Mouse (Mus musculus): ENCODE results near the gene Pias1.
"Not testable (repeated sequence)": the region's sequence is repeated elsewhere in the genome, so short reads cannot be mapped to it uniquely, and the experiment has no call there.

Pias1 gene

DNA sequence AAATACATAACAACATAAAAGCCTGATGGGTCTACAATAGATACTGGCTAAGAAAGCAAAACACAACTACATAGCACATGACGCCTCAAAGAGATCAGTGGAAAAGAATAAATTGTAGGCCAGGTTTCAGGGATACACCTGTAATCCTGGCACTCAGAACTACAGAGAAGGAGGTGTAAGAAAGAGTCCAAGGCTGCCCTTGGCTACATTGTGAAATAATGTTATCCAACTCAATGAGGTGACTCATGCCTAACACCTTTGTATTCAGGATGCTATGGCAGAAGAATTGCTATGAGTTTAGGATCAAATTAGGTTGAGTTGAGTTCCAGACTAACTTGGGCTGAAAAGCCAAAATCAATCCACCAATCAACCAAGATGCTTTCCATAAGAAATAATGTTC is 43.7 kb downstream of the Pias1 start:
- DNase-seq (ENCODE audit: extremely low spot score): no peak

DNA sequence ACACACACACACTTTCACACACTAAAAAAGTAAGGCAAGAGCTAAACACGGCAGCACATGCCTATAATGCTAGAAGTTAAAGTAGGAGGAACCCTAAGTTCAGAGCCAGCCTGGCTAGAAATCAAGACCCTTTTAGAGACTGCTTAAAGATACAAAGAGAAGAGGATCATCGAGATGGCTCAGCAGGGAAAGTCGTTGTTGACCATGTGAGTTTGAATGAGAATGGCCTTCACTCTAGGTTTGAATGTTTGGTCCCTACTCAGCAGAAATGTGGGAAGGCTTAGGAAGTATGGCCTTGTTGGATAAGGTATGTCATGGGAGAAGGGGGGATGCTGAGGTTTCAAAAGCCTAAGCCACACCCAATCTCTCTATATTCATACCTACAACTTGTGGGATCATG is 46.8 kb downstream of the Pias1 start:
- DNase-seq (ENCODE audit: extremely low spot score): no peak

DNA sequence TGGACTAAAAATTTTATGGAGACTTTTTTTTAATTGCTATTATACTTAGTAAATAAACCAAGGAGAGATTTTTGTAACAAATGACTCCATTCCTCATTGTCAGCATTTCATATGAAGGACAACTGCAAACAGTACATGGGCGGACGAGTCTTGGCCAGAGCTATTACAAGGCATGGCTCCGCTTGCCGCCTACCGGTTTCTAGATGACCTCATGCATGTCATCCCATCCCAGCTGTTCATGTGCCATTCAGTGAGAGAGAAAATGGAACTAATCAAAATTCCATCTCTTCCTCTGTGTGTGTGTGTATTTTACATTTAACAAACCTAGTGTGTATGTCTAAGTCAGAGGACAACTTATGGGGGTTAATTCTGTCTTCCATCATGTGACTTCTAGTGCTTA is 51.9 kb downstream of the Pias1 start:
- no peak for DNase-seq (ENCODE audit: extremely low spot score)

DNA sequence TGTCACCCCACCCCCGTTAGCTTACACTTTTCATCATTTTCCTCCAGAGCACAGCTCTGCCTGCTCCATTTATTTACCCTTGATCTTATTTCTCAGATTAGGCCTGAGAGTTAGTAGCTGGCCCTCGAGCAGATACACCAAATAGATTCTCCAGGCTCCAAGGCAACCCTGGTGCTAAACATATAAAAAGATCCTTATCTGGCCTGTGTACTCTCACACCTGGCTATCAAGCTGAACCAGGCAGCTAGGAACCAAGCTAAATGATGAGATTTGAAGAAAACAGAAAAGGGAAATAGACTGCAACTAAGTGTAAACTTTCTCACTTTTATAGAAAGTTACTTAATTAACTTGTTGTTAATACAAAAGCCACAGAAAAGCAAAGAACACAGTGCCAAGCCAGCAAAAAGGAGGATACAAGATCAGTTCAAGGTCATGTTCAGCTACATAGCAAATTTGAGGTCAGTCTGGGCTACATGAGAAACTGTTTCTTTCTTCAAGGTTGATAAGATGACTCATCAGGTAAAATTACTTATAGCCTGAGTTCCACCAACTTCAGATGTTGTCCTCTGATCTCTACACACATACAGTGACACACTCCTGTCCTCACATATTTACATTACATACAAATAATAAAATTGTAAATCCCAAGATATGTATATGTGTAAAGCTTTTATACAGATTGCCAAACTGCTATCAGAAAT is 52.9 kb downstream of the Pias1 start:
- DNase-seq (ENCODE audit: extremely low spot score): no peak

DNA sequence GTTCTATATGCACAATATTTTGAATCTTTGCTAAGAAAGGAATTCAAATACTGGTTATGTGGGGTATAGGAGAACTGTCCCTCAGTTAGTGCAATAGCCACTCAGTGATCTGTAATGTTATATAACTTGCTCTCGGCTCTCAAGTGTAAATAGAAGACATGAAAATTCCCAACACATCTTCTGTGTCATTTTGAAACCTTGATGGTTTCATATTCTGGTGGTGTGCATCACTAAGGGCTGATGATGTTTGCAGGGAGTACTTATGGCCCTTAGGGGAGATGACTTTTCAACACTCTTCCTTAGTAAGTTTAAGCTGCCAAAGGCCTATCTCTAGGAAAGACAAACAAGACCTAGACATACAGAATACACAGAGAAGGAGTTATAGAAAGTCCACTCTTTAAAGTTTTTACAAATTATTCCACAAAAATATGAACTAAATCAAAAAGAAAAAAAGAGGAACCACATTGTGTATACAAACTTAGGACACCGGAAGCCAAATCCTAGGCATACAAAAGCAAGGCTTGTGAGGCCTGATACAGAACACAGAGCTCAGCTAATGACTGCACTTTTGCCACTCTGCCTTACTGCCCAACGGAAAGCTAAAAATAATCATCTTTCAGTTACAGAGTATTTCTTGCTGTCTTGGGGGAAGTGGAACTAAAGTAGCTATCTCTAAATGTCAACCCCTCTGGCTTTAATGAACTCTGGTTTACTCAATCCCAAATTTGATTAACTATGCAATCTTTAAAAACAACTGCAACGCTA is 55.0 kb downstream of the Pias1 start:
- no peak for DNase-seq (ENCODE audit: extremely low spot score)

DNA sequence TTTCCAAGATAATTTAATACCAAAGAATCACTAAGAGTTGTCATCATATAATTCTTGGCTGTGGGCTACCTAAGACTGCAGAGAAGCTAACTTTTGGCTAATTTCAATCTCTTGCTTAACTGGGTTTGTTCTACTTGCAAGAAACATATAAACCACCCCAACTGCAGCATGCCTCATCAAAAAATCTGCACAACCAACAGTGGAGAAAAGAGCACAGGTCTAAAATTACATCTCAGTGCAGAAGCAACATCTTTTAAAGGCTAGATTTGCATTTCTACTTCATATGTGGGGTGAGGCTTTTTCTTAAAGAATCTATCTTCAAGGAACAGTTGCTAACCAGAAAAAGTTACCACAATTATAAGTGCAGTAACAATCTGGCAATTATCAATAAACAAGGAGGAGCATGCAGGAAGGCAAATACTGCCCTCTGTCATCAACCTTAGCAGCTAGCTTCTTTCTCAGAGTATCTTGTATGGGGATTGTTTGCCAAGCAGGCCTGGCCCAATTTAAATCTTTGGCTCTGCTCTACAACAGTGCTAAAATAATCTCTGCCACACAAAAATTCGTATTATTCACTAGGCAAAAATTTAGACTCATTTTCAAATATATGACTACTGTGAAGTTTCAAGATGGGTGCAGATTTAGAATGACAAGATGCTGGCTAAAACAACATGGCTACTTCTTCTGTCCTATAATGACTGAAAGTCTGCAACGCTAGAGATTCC is 62.7 kb downstream of the Pias1 start:
- no peak for DNase-seq (ENCODE audit: extremely low spot score)

DNA sequence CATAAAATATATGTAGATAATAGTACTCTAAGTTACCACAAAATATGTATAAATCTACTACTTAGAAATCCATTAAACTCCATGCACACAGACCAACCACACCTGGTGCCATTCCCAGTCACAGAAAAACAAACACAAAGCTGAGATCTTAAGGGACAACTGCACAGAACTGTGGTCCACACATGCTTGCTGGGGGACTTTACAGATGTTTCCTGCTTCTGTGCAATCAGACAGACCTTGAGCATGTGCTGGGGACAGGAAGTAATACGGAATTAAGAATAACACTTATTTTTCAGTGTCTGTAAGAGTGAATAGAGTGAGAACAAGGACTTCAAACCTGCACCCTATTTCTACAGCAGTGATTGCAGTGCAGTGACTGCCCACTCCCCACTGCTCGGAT is 66.8 kb downstream of the Pias1 start:
- no peak for DNase-seq (ENCODE audit: extremely low spot score)

DNA sequence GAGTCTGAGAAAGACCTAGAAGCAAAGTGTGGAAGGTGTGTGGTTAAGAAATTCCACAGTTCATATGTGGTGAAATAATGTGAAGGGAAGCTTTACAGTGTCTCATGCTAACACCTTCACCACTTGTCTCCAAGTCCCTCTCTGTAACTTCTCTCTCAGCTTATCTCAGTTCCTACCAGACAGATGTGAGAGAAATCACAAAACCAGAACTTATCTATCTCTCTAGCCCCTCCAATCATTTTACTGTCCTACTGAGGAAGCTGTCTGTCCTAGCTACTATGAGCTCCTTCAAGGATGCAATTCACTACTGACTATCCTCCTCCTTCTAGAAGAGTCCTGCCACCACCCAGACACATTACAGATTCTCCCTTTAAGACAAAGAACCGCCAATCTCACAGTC is 70.7 kb downstream of the Pias1 start:
- DNase-seq (ENCODE audit: extremely low spot score): no peak

DNA sequence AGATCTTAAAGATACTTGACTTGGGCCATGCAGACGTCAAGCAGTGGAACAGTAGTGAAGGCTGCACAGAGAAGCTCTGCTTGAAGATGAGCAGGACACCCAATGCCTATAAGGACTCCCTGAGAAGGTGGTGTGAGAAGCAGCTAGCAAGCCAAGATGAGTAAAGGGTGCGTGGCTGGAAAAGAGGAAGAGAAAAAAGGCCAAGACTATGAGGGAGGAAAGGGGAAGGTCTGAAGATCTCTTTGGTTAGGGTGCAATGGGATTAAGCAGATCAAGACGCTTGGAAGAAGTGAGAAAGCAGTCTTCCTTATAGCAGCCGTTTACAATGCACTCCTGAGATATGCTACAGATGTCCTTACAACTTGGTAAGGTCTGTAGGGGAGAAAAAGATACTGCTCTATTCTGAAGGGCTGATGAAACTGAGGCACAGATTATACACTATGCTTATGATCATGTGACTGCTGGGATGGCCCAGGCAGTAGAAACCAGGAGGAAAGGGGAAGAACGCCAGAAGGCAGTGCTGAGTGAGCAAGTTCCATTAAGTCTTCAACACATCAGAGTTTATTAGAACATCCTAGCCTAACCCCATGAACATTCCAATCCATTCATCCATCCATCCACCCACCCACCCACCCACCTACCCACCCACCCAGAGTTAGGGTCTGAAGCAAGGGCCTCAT is 74.2 kb downstream of the Pias1 start:
- DNase-seq (ENCODE audit: extremely low spot score): no peak

DNA sequence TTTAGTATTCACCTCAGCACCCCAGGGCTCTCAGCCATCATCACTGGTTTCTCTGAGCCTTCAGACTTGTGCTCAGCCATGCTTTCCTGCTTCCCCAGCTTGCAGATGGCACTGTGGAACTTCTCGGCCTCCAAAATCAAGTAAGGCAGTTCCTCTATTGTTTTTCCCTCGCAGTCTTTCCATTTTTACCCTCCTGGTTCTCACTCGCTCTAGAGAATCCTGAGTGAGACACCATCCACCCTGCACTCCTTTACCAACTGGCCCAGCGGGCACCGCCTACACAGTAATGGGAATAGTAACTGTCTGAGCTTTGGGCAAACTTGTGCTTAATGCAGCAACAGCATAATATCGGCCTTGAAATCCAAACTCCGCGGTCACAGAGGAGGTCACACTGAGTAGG is 82.7 kb downstream of the Pias1 start:
- no peak for DNase-seq (ENCODE audit: extremely low spot score)

DNA sequence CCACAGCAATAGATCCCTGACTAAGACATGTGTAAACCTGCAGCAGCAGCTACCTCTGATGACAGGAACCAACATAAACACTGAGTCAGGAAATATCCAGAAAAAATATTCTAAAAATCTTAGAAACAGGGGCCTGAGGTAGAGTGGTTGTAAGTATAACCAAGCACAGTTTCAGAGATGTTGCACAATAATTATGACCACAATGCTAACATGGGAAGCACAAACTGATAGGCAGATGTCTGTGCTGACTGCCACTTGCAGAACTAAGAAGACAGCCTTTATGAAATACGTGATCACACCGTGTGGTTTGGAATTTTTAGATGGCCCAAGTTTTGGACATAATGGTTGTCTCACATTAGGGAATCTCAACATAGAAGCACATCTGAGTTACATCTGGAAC is 83.9 kb downstream of the Pias1 start:
- DNase-seq (ENCODE audit: extremely low spot score): no peak

DNA sequence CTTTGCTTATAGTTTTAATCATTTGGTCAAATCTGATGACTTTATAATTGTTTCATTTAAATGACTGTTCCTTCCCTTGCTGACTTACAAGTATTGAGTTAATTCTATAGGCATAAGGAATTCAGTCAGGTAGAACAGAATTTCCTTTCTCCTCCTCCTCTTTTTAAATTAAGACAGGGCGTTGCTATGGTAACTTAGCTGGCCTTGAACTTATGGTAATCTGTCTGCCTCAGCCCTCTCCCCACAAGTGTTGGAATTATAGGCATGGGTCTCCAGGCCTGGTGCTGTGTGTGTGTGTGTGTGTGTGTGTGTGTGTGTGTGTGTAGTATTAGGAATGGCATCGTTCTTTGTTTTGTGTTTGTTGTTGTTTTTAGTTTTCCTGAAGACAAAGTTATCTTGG is 86.0 kb downstream of the Pias1 start:
- DNase-seq (ENCODE audit: extremely low spot score): no peak

DNA sequence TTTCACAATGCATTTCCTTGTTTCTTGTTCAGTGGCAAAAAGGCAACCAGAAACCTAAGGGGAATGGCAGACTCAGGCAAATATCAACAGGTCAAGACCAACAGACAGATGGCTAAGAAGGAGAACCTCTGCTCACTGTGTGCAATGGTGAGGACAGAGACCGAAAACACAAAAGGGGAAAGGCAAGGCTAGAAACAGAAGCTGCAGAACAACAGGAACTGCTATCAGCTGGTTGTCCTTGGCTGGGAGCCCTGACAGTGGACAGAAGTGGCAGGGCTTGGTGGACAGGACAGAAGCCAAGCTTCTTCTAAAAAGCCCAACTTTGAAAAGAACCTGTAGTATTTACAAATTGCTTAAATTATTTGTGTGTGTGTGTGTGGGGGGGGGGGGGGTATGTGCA is 93.2 kb downstream of the Pias1 start:
- no peak for DNase-seq (ENCODE audit: extremely low spot score)

DNA sequence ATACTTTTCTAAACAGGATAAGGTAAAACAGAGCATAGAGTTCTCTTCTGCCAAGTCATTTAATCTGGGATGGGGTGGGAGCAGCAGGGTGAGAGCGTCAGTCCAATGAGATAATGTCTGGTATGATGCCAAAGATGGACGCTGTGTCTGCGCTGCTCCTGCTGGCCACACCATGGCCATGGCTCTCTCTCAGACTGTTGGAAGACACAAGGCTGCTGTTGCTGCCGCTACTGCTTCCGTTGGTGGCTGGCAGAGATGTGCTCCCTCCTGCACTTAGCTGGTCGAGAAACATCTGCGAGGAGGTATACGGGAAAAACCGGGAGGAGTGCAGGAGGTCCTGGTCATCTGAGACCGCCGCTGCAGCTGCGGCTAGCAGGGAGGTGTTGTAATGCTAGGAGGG is 105.9 kb downstream of the Pias1 start:
- DNase-seq (ENCODE audit: extremely low spot score): no peak

DNA sequence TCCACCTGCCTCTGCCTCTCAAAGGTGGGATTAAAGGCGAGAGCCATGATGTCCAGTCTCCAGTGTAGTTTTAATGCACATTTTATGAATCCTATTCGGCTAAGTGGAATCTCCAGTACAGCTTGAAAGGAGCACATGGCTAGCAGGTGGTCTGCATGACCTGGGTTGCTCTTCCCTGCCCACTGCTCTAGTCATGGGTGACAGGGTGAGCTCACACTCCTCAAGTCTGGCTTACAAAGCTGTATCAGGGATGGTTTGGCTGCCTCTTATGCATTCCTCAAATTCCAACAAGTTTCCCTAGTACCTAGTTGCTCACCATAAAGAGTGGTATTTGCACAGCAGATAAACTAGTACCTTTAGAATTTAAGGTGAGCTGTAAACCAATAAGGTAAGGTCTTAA is 109.9 kb downstream of the Pias1 start:
- DNase-seq (ENCODE audit: extremely low spot score): no peak

DNA sequence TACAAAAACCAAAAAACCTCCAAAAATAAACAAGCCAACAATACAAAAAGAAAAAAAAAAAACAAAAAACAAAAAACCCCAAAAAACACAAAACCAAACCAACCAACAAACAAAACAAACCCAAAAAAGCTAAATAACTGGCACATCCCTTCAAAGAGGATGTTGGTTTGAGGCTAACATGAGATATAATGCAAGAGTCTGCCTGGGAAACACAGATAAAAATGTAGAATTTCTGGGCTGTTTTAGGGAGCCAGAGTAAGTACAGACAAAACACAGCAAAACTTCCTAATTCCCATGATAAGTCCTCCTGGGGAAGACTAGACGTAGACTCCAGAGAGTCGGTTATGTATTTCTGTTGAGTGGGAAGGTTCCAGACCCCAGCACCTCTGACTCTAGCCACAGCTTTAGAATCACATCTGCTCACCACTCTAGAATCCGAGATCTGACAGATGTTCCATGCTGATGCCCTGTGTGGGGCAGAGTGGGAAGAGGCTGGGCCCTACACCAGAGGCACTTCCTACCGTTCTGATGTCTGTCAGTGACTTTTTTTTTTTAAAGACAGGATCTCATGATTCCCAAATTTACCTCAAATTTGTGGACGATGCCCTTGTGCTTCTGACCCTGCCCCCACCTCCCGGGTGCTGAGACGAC is 110.6 kb downstream of the Pias1 start:
- no peak for DNase-seq (ENCODE audit: extremely low spot score)

DNA sequence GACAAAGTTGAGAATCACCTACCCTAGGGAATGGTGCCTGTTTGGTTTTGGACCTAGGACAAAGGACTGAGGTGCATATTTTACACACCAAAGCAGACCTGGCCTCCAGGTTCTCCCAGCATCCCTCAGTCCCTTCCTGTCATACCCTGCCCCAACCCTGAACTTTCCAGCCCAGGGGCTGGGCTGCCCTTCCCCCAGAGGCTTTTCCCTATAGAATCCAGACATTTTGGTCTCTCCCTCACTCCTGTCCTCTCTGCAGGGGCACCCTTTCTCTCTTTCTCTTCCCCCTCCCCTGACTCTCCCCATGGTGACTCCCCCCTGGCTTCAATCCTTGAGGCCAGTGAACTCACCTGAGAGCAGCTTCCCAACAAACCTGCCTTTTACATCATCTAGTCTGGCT is 117.0 kb downstream of the Pias1 start:
- DNase-seq (ENCODE audit: extremely low spot score): no peak

DNA sequence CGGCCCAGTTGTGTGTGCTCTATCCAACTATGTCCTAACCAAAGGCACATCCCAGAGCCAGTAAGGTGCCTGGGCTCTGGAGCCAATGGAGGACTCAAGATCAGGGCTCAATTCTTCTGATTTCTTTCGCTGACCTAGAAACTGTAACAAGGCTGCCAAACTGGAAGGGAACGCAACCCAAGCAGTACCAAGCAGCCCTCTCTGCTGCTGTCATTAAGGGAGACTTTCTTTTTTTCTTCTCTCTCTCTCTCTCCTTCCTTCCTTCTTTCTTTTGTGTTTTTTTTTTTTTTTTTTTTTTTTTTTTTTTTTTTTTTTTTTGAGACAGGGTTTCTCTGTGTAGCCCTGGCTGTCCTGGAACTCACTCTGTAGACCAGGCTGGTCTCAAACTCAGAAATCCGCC is 118.5 kb downstream of the Pias1 start:
- DNase-seq (ENCODE audit: extremely low spot score): not testable (repeated sequence)

DNA sequence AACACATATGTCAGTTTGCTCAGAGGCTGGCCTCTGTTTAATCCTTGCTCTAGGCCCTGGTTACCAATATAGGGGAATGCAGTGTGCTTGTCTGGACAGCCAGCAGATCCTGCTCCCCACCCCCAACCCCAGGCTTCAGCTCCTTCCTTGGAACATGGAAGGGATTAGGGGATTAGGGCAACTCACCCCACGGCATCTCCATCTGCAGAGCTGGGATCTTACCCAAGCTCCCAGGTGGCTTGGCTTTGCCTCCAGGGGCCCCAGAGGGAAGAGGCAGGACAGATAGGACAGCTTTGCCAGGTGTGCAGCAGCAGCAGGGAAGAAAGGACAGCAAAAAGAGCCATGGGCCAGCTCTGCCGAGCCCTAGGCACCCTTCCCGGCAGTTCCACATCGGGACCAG is 126.9 kb downstream of the Pias1 start:
- no peak for DNase-seq (ENCODE audit: extremely low spot score)

DNA sequence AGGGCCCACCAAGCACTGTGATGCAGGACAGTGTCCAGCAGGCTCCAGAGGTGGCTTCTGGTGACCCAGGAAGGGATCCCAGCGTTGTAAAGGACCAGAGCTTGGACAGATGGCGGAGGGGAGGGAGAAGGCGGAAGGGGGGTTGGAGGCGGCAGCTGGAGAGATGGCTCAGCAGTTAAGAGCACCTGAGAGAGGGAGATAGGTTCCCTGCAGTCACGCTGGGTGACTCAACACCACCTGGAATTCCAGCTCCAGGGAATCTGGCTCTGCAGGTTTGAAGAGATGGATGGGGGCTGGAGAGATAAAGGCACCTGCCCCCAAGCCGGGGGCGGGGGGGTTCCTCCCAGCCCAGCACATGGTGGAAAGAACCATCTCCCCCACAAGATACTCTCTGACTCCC is 127.6 kb downstream of the Pias1 start:
- DNase-seq (ENCODE audit: extremely low spot score): not testable (repeated sequence)

DNA sequence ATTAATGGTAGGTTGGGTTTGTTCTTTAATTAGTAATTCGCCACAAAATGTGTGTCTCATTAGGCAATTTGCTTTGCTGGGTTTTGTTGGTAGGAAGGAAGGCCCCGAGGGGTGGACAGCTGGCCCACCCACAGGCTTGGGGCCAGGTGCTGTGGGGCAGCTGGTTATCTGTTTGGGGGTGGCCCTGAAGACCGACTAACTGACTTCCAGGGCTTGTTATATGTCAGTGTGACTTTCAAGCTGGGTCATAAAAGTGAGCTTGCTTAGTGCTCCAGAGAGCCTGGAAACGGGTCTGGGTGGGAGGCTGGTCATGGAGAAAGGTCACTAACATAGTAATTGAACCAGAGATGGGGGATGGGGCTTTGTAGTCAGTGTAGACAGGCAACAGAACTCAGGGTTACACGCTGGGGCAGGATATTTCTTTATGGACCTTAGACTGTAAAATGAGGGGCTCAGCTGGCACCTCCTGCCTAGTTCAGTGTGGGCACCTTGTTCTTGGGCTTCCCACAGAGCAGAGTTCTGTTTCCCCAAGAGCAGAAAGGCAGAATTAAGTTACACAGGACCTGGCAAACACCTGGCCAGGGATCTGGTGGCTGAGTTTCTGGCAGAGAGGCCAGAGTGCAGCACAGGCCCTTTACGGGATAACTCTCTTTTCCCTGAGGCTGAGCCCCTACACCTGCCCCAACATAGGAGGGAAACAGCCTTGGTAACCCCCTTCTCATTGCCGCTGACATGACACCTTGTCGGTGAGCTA is 129.3 kb downstream of the Pias1 start:
- peak; percentile 22 for DNase-seq (ENCODE audit: extremely low spot score)

Measured in embryo, embryonic 9.5 days (tissue).